Mouse (Mus musculus) adrenal gland, adult 2 months (tissue): Measurements from ENCODE around the gene B3galnt2. TPM values are rescaled to one million over a fixed set of nuclear protein-coding genes. Genes with fewer than 3 reads are reported as not detected.
"Not testable (repeated sequence)": the region's sequence is repeated elsewhere in the genome, so short reads cannot be mapped to it uniquely, and the experiment has no call there.

ENCODE experiments used
- DNase-seq: peaks from one replicate; pipeline ENCODE4 v3.0.0; 2021
- polyA plus RNA-seq: library from polyadenylated mRNA; depleted of rRNA; stranded (reverse); fragments of >200 nt; gene quantifications from 2 replicates; pipeline ENCODE4 v1.2.3, GENCODE M21; 2012
- total RNA-seq, 2 experiments: library from RNA; stranded (reverse); gene quantifications; 2 replicates each; pipeline ENCODE4 v1.2.3; 2021

Gene B3galnt2
- total and polyA plus RNA-seq, 3 experiments: 18.5 to 37.5 (median 22.5) TPM

DNA sequence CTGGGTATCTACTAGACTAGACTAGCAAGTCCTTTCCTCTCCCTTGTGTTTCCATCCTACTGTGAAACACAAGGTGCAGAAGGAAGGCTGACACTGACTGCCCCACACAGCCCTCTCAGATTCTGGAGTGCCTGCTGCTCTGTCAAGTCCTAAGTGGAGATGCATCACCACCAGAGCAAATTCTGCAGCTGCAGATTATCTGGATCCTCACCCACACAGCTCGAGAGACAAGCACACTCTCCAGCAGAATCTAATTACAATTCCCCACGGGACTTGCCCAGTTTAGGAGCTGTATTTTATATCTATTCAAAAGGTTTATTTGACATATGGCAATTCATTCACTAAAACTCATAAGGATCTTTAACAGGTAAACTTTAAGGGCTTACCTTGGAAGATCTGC is 51.8 kb downstream of the B3galnt2 start:
- DNase-seq: no peak

- DNase-seq: no peak
Observed at GRCm38 (mm10) chr13:14011454-14011995, 57.3 kb downstream of the B3galnt2 start.

DNA sequence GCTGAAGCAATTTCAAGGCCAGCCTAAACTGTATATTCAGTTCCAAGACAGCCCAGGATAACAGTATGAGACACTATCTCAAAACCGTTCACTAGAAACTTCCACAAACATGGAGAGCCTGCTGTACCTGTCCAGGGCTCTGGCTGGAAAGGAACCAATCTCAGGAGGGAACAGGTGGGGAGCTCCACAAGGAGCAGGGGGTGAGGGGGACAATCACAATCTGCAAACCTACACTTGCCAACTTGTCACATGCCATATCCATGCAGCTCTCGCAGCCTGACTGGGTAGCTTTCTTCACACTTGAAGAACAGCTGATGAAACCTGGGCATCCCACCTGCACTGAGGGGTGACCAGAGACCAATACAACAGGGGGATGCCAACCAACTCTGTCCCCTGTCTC is 59.7 kb downstream of the B3galnt2 start:
- DNase-seq: no peak

DNA sequence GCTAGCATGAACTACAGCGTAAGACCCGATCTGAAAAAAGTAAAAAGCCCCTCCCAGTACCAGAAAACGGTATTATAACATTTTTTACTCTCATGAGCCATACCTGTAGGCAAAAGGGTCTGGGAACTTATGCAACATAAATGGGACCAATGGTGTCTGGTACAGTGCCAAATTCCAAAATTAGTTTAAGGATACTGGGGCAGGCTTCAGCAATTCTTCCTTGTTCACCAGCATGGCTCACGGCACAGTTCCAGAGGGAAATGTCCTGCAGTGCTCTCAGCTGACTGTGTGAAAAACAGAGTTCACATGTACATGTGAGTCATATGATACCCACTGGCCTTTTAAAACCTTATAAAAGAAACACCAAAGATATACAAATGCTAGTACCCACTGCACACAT is 60.3 kb downstream of the B3galnt2 start:
- no peak for DNase-seq

GRCm38 (mm10) chr13:14015609-14016008 is 61.3 kb downstream of the B3galnt2 start:
- DNase-seq: no peak

GRCm38 (mm10) chr13:14018283-14018682 is 64.0 kb downstream of the B3galnt2 start:
- DNase-seq: no peak

- DNase-seq: no peak
Observed at GRCm38 (mm10) chr13:14018852-14019251, 64.6 kb downstream of the B3galnt2 start.

GRCm38 (mm10) chr13:14021417-14021816 is 67.1 kb downstream of the B3galnt2 start:
- DNase-seq: not testable (repeated sequence)

- DNase-seq: no peak
Observed at GRCm38 (mm10) chr13:14025554-14025953, 71.3 kb downstream of the B3galnt2 start.

- DNase-seq: no peak
Observed at GRCm38 (mm10) chr13:14026154-14026820, 72.0 kb downstream of the B3galnt2 start.

DNA sequence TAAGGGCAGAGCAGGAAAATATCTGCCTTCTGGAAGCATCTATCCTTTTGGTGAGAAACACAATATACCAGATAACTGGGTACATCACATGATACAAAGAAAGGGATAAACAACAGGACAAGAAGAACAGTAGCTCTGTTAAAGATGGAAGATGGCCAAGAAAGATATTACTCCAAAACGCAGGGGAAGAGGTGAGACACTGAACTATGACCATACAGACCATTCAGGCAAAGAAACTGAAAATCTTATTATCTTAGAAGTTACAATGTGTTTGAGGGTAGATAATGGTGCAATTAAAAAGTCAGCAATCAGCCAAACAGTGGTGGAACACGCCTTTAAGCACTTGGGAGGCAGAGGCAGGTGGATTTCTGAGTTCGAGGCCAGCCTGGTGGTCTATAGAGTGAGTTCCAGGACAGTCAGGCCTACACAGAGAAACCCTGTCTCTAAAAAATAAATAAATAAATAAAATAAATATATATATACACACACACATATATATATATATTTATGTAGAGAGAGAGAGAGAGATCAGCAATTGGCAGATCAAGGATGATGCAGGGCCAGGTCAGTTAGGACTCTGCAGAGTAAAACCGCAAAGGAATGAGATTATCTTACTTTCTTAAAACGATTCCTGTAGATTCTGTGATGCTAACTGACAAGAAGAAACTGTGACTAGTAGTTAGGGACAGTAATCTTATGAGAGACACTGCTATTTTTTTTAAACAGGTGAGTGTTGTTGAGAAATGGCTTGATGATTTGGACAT is 79.2 kb downstream of the B3galnt2 start:
- DNase-seq: no peak

GRCm38 (mm10) chr13:14034073-14034348 is 79.7 kb downstream of the B3galnt2 start:
- peak; percentile 30 for DNase-seq

- DNase-seq: not testable (repeated sequence)
Observed at GRCm38 (mm10) chr13:14035352-14035751, 81.1 kb downstream of the B3galnt2 start.

GRCm38 (mm10) chr13:14035875-14036630 is 81.8 kb downstream of the B3galnt2 start:
- DNase-seq: peak; percentile 62

DNA sequence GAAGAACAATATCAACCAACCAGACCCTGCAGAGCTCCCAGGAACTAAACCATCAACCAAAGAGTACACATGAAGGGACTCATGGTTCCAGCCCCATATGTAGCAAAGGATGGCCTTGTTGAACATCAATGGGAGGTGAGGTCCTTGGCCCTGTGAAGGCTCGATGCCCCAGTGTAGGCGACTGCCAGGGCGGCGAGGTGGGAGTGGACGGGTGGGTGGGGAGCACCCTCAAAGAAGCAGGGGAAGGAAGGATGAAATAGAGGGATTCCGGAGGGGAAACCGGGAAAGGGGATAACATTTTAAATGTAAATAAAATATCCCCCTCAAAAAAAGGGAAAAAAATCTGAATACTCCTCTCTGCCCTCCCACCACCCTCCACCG is 84.6 kb downstream of the B3galnt2 start:
- DNase-seq: no peak

DNA sequence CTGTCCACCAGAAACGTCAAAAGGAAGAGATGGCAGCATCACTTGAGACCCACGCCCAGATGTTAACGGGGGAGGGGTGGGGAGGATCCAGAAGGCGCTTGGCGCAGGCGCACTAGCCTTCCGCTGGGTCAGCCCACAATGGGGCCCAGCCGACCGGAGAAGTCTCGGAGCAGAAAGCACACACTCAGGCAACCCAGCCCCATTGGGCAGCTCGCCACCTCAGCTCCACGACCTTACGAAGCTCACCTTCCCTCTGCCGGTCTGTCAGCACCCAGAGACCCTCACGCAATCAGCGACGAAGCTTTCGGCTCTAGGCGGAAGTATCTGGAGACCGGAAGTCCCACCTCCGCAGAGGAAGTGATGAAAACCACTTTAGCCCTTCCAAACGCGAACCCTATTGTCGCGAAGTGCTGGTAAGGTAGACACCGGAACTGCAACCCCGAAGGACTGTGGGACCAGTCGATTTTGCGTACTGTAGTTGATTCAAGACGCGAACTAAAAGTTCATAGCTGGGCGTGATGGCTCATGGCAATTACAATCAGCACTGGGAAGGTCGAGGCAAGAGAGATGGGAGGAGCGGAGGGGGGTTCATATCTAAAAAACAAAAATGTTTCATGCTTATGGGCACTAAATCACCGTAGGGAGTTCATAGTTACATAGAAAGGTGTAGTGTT is 85.2 kb downstream of the B3galnt2 start, which contains the start of gene Tbce:
Gene Tbce (minus strand): TSS at position 347 of the 674 bp plus-strand sequence.
- peak; percentile 93 for DNase-seq

DNA sequence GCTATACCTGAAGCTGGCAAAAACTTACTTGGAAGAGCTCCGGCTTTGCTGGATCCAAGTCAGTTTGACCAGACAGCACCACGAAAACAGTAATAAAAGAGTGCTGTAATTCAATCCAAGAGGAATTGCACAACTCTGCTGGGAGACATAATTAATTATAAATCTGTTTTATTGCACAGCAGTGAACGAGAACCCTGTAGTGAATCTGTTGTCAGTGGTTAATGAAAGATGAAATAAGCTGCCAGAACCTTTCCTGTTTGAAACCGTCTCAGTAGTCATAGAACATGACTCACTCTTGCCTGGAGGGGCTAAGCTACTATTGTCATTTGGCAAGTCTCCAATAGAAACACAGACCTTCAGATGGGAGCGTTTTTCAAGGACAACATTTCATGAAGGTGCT is 85.9 kb downstream of the B3galnt2 start:
- peak; percentile 38 for DNase-seq

DNA sequence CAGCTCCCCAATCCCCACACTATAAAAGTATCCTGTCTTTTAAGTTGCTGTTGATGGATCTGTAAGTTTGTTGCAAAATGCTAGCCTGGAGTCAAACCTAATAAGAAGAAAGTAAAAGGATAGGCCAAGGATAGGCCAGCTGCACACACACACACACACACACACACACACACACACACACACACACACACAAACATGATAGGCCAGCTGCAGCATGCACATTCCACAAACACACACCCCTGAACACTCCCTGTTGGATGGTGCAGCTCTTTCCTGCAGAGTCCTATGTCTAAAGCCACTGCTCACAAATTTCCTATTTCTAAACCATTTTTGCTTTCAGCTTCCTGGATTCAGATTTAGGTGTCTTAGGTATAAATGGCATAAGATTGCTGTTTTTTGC is 89.6 kb downstream of the B3galnt2 start:
- DNase-seq: no peak

GRCm38 (mm10) chr13:14044521-14044920 is 90.3 kb downstream of the B3galnt2 start:
- DNase-seq: no peak
